Comparison of ENCODE assay signal across 16 mouse cellular contexts in genomic region chr6:87274779-87275178, GRCm38 (mm10).
DNase-seq lines count a peak whose midpoint lies in the region; ATAC-seq and TF ChIP-seq lines count a peak whose summit lies in the region.
"Had no signal": no experiment of that assay in that cellular context is flagged by ENCODE, and none has a peak within 500 bp of the region (broad histone marks: within the 10 kb centered on the region; RNA-seq: fewer than 3 reads in every experiment).

No protein-coding gene starts in this region.

- H3K36me3 ChIP-seq in heart, adult 2 months (ENCODE audit: control insufficient read depth, insufficient read depth, low read length): no peaks in the 10 kb centered on the region
- peaks cover 9% of the 10 kb centered on the region for H3K36me3 ChIP-seq in heart, embryonic 12.5 days
- H3K36me3 ChIP-seq in midbrain, postnatal 0 days (ENCODE audit: insufficient read depth, low read length): 0 out of 2 replicates have a peak, but pooled peaks cover 3% of the 10 kb centered on the region
- peaks cover 14% of the 10 kb centered on the region for H3K36me3 ChIP-seq in midbrain, embryonic 10.5 days
- H3K36me3 ChIP-seq: liver, embryonic 15.5 days had no signal

- DNase-seq in heart, adult 2 months: no peak
- no peak for DNase-seq in midbrain, postnatal 0 days (ENCODE audit: low spot score)
- no peak for DNase-seq in midbrain, embryonic 10.5 days (ENCODE audit: low spot score)
- DNase-seq in R1 (ENCODE audit: low read depth, low spot score): peak; percentile 71
- DNase-seq in thymus, postnatal 25 days: peak; percentile 23
- no peak for DNase-seq in Muller cell, postnatal 12 days (ENCODE audit: inconsistent ontology term)
- DNase-seq: cerebellum, postnatal 25 days; right cerebral cortex, postnatal 4 days had no signal

- H3K79me2 ChIP-seq in heart, adult 2 months (replicated peaks; ENCODE audit: control insufficient read depth, insufficient read depth, low read length): no peaks in the 10 kb centered on the region

- no peak for ATAC-seq in heart, embryonic 12.5 days (ENCODE audit: insufficient number of reproducible peaks, low FRiP score)
- no peak for ATAC-seq in midbrain, postnatal 0 days (ENCODE audit: low FRiP score)
- no peak for ATAC-seq in megakaryocyte progenitor cell, adult 5-6 weeks (replicated peaks; ENCODE audit: poor library complexity)
- ATAC-seq: inflammation-experienced regulatory T-cells, adult 6 months had no signal

- TF ChIP-seq CTCF in heart, adult 2 months (IDR thresholded peaks at IDR 0.05): peak; percentile 40
- peak; percentile 54 for TF ChIP-seq CTCF in midbrain, postnatal 0 days (IDR thresholded peaks at IDR 0.05)

- peaks cover 1% of the 10 kb centered on the region; the same call in 1 of the 2 replicates for H3K4me1 ChIP-seq in heart, adult 2 months (ENCODE audit: control insufficient read depth, insufficient read depth, low read length)
- peaks cover 48% of the 10 kb centered on the region for H3K4me1 ChIP-seq in heart, embryonic 12.5 days (replicated peaks)
- peaks cover 2% of the 10 kb centered on the region; the same call in 1 of the 2 replicates for H3K4me1 ChIP-seq in midbrain, postnatal 0 days (ENCODE audit: insufficient read depth, low read length)
- peaks cover 32% of the 10 kb centered on the region for H3K4me1 ChIP-seq in midbrain, embryonic 10.5 days

- no peak overlapping the region for H3K4me3 ChIP-seq in heart, adult 2 months
- no peak overlapping the region for H3K4me3 ChIP-seq in heart, embryonic 12.5 days
- H3K4me3 ChIP-seq in midbrain, postnatal 0 days (ENCODE audit: low read depth, low read length): no peak overlapping the region
- H3K4me3 ChIP-seq in midbrain, embryonic 10.5 days: no peak overlapping the region
- H3K4me3 ChIP-seq: embryonic facial prominence, embryonic 13.5 days; heart, embryonic 15.5 days; liver, embryonic 15.5 days; neural tube, embryonic 12.5 days had no signal

- H3K27ac ChIP-seq in heart, adult 2 months: no peak overlapping the region
- no peak overlapping the region for H3K27ac ChIP-seq in heart, embryonic 12.5 days (ENCODE audit: poor library complexity, severe bottlenecking)
- H3K27ac ChIP-seq in midbrain, postnatal 0 days (ENCODE audit: low read depth, low read length): no peak overlapping the region
- no peak overlapping the region for H3K27ac ChIP-seq in midbrain, embryonic 10.5 days (replicated peaks)
- H3K27ac ChIP-seq: embryonic facial prominence, embryonic 13.5 days; heart, embryonic 15.5 days; liver, embryonic 15.5 days; neural tube, embryonic 12.5 days had no signal

- no peaks in the 10 kb centered on the region for H3K27me3 ChIP-seq in heart, adult 2 months (ENCODE audit: control insufficient read depth, insufficient read depth, low read length)
- 0 out of 2 replicates have a peak, but pooled peaks cover 6% of the 10 kb centered on the region for H3K27me3 ChIP-seq in heart, embryonic 12.5 days (replicated peaks)
- H3K27me3 ChIP-seq in midbrain, postnatal 0 days (ENCODE audit: insufficient read depth, low read length): no peaks in the 10 kb centered on the region
- peaks cover 7% of the 10 kb centered on the region for H3K27me3 ChIP-seq in midbrain, embryonic 10.5 days (ENCODE audit: low read depth, poor library complexity, severe bottlenecking)
- H3K27me3 ChIP-seq: embryonic facial prominence, embryonic 13.5 days; heart, embryonic 15.5 days; liver, embryonic 15.5 days; neural tube, embryonic 12.5 days had no signal

- intact Hi-C loops in heart, adult 2 months (cut with DNase I): no loop called here

- TF ChIP-seq POLR2A in heart, adult 2 months (IDR thresholded peaks at IDR 0.05; ENCODE audit: insufficient read depth, low read depth, low read length): no peak

- H3K9me3 ChIP-seq in heart, embryonic 12.5 days (replicated peaks): peaks cover 7% of the 10 kb centered on the region
- H3K9me3 ChIP-seq in midbrain, postnatal 0 days (ENCODE audit: low read length): no peaks in the 10 kb centered on the region
- peaks cover 8% of the 10 kb centered on the region; the same call in 1 of the 2 replicates for H3K9me3 ChIP-seq in midbrain, embryonic 10.5 days (replicated peaks)
- H3K9me3 ChIP-seq: heart, embryonic 15.5 days; liver, embryonic 15.5 days; neural tube, embryonic 12.5 days had no signal

- 96% methylated on average over 5 of the region's 5 CpGs for WGBS in heart, adult 2 months
- 95% methylated on average over 5 of the region's 5 CpGs for WGBS in heart, embryonic 12.5 days
- WGBS in midbrain, postnatal 0 days: 93% methylated on average over 5 of the region's 5 CpGs
- WGBS in midbrain, embryonic 10.5 days: 96% methylated on average over 5 of the region's 5 CpGs

- H3K9ac ChIP-seq in heart, adult 2 months (ENCODE audit: low read depth, low read length): no peak overlapping the region
- H3K9ac ChIP-seq in heart, embryonic 12.5 days: no peak overlapping the region
- H3K9ac ChIP-seq in midbrain, postnatal 0 days (replicated peaks; ENCODE audit: low read length, poor library complexity, severe bottlenecking): no peak overlapping the region
- H3K9ac ChIP-seq: embryonic facial prominence, embryonic 13.5 days; heart, embryonic 15.5 days; liver, embryonic 15.5 days; neural tube, embryonic 12.5 days had no signal

- no peak for TF ChIP-seq EP300 in heart, adult 2 months (IDR thresholded peaks at IDR 0.05; ENCODE audit: insufficient read depth, low read depth, low read length)

- no peak overlapping the region for H3K4me2 ChIP-seq in heart, embryonic 12.5 days
- no peak overlapping the region for H3K4me2 ChIP-seq in midbrain, postnatal 0 days (ENCODE audit: low read depth, low read length, poor library complexity, severe bottlenecking)
- H3K4me2 ChIP-seq: embryonic facial prominence, embryonic 13.5 days; heart, embryonic 15.5 days; liver, embryonic 15.5 days; midbrain, embryonic 11.5 days; neural tube, embryonic 12.5 days had no signal

Comparison
In these comparisons a context has a peak if more than half of its experiments do, and no peak if none do; other contexts are left out.
1. DNase-seq: peak in R1 (single experiment) and thymus, postnatal 25 days (single experiment); none in heart, adult 2 months (0 of 2), midbrain, postnatal 0 days (single experiment), midbrain, embryonic 10.5 days (single experiment) and Muller cell, postnatal 12 days (single experiment).